Mouse (Mus musculus) limb, embryonic 10.5 days (tissue): ENCODE data around the gene Bfar. TPM values are rescaled to one million over a fixed set of nuclear protein-coding genes. Genes with fewer than 3 reads are reported as not detected.
"Not testable (repeated sequence)": the region's sequence is repeated elsewhere in the genome, so short reads cannot be mapped to it uniquely, and the experiment has no call there.

Source experiments
- DNase-seq: peaks from one replicate; pipeline ENCODE4 v3.0.0-alpha.2; 2017; ENCODE audit warnings: low spot score
- H3K27ac ChIP-seq: fragments of 300-500 bp; sonication (generic); 2 replicates; pipeline ENCODE4 v1.5.1; 2016; ENCODE audit warnings: mild to moderate bottlenecking
- H3K27me3 ChIP-seq: fragments of 300-500 bp; sonication (generic); 2 replicates; pipeline ENCODE4 v1.6.1; 2016; ENCODE audit warnings: low read depth, mild to moderate bottlenecking; ENCODE audit not compliant: poor library complexity, severe bottlenecking
- H3K36me3 ChIP-seq: fragments of 300-500 bp; sonication (generic); 2 replicates; pipeline ENCODE4 v1.6.1; 2016; ENCODE audit warnings: mild to moderate bottlenecking, moderate library complexity
- H3K4me1 ChIP-seq: fragments of 300-500 bp; sonication (generic); 2 replicates; pipeline ENCODE4 v1.6.1; 2016
- H3K4me3 ChIP-seq: fragments of 300-500 bp; sonication (generic); 2 replicates; pipeline ENCODE4 v1.5.1; 2016; ENCODE audit warnings: mild to moderate bottlenecking, moderate library complexity
- H3K9me3 ChIP-seq: fragments of 300-500 bp; sonication (generic); replicated peaks from 2 replicates; pipeline ENCODE4 v1.6.1; 2016; ENCODE audit warnings: mild to moderate bottlenecking
- WGBS: fragments of 180-500 bp; shearing (Covaris S2); methylation state at CpG from one replicate; pipeline ENCODE4 v1.1.7; 2016; 5-methylcytosine and 5-hydroxymethylcytosine counted together
- polyA plus RNA-seq: library from polyadenylated mRNA; unstranded; fragments of >200 nt; fragmentation: Nextera tagmentation; extraction: Ambion mirVana; gene quantifications from 2 replicates; pipeline ENCODE4 v1.2.1, GENCODE M21; 2016

Bfar gene
- polyA plus RNA-seq, 1 experiment from 2014 or later = 37.4 TPM

- peak within 1 kb of the TSS; percentile 27 for H3K4me3 ChIP-seq
- WGBS = 7% methylated on average over 26 of the region's 26 CpGs
- no peak for DNase-seq
Measured at GRCm38 (mm10) chr16:13730285-13731255, 58.9 kb downstream of the Bfar start, which contains the start of gene Pla2g10. TSS of gene Pla2g10 (minus strand) at chr16:13730983.

GRCm38 (mm10) chr16:13732786-13733185 is 61.1 kb downstream of the Bfar start:
- Histone ChIP-seq H3K9me3 (no peaks in the 10 kb centered on the region), H3K27ac (no peak overlapping the region), H3K4me3 (no peak overlapping the region), H3K27me3 (peaks cover 11% of the 10 kb centered on the region; the same call in 1 of the 2 replicates), H3K4me1 (peaks cover 8% of the 10 kb centered on the region), H3K36me3 (no peaks in the 10 kb centered on the region)
- DNase-seq = no peak
- 90% methylated on average over 3 of the region's 3 CpGs for WGBS

More at GRCm38 (mm10) chr16:13730285-13731255, 58.9 kb downstream of the Bfar start, which contains the start of gene Pla2g10:
- Histone ChIP-seq H3K27me3 (peaks cover 11% of the 10 kb centered on the region; the same call in 1 of the 2 replicates), H3K4me1 (peaks cover 8% of the 10 kb centered on the region), H3K36me3 (no peaks in the 10 kb centered on the region), H3K9me3 (no peaks in the 10 kb centered on the region), H3K27ac (no peak within 1 kb of the TSS)

GRCm38 (mm10) chr16:13733518-13734137 is 62.0 kb downstream of the Bfar start:
- H3K36me3 ChIP-seq = no peaks in the 10 kb centered on the region
- WGBS = 24% methylated on average over 9 of the region's 9 CpGs
- peak; percentile 83 for DNase-seq
- H3K27ac ChIP-seq = no peak overlapping the region
- H3K9me3 ChIP-seq = no peaks in the 10 kb centered on the region
- peaks cover 11% of the 10 kb centered on the region; the same call in 1 of the 2 replicates for H3K27me3 ChIP-seq
- peaks cover 8% of the 10 kb centered on the region for H3K4me1 ChIP-seq
- H3K4me3 ChIP-seq = no peak overlapping the region

GRCm38 (mm10) chr16:13735977-13736376 is 64.3 kb downstream of the Bfar start:
- H3K4me3 ChIP-seq = no peak overlapping the region
- no peaks in the 10 kb centered on the region for H3K4me1 ChIP-seq
- H3K27me3 ChIP-seq = no peaks in the 10 kb centered on the region
- 82% methylated on average over 8 of the region's 8 CpGs for WGBS
- H3K27ac ChIP-seq = no peak overlapping the region
- H3K36me3 ChIP-seq = no peaks in the 10 kb centered on the region
- H3K9me3 ChIP-seq = no peaks in the 10 kb centered on the region
- DNase-seq = no peak

- H3K9me3 ChIP-seq, H3K27ac ChIP-seq, DNase-seq, H3K36me3 ChIP-seq, H3K4me3 ChIP-seq, H3K4me1 ChIP-seq, H3K27me3 ChIP-seq: not testable (repeated sequence)
- WGBS = 71% methylated on average over 4 of the region's 4 CpGs
Measured at GRCm38 (mm10) chr16:13739044-13739443, 67.4 kb downstream of the Bfar start.

GRCm38 (mm10) chr16:13740844-13741243 is 69.2 kb downstream of the Bfar start:
- 83% methylated on average over 2 of the region's 2 CpGs for WGBS
- Histone ChIP-seq H3K4me3 (no peak overlapping the region), H3K9me3 (no peaks in the 10 kb centered on the region), H3K27ac (no peak overlapping the region), H3K36me3 (no peaks in the 10 kb centered on the region), H3K27me3 (no peaks in the 10 kb centered on the region), H3K4me1 (no peaks in the 10 kb centered on the region)
- DNase-seq = no peak

GRCm38 (mm10) chr16:13747708-13748107 is 76.0 kb downstream of the Bfar start:
- H3K27me3 ChIP-seq = peaks cover 3% of the 10 kb centered on the region; the same call in 1 of the 2 replicates
- H3K9me3 ChIP-seq = no peaks in the 10 kb centered on the region
- no peaks in the 10 kb centered on the region for H3K4me1 ChIP-seq
- 92% methylated on average over 8 of the region's 8 CpGs for WGBS
- H3K27ac ChIP-seq = no peak overlapping the region
- no peaks in the 10 kb centered on the region for H3K36me3 ChIP-seq
- DNase-seq = no peak
- H3K4me3 ChIP-seq = no peak overlapping the region

- 77% methylated on average over 3 of the region's 3 CpGs for WGBS
- H3K27ac ChIP-seq = no peak overlapping the region
- no peaks in the 10 kb centered on the region for H3K9me3 ChIP-seq
- DNase-seq = no peak
- H3K4me3 ChIP-seq = no peak overlapping the region
- peaks cover 3% of the 10 kb centered on the region; the same call in 1 of the 2 replicates for H3K27me3 ChIP-seq
- H3K4me1 ChIP-seq = no peaks in the 10 kb centered on the region
- H3K36me3 ChIP-seq = no peaks in the 10 kb centered on the region
Measured at GRCm38 (mm10) chr16:13748124-13748523, 76.5 kb downstream of the Bfar start.

- H3K9me3 ChIP-seq, H3K36me3 ChIP-seq, H3K27me3 ChIP-seq, H3K4me3 ChIP-seq, H3K27ac ChIP-seq, DNase-seq, H3K4me1 ChIP-seq: not testable (repeated sequence)
- WGBS = 21% methylated on average over 10 of the region's 10 CpGs
Measured at GRCm38 (mm10) chr16:13748813-13749212, 77.2 kb downstream of the Bfar start.

- H3K4me1 ChIP-seq = no peaks in the 10 kb centered on the region
- WGBS = 58% methylated on average over 5 of the region's 5 CpGs
- no peak for DNase-seq
Measured at GRCm38 (mm10) chr16:13749306-13749705, 77.6 kb downstream of the Bfar start.

GRCm38 (mm10) chr16:13749981-13750380 is 78.3 kb downstream of the Bfar start:
- Histone ChIP-seq H3K27me3 (peaks cover 6% of the 10 kb centered on the region; the same call in 1 of the 2 replicates), H3K36me3 (no peaks in the 10 kb centered on the region), H3K27ac (no peak overlapping the region), H3K9me3 (no peaks in the 10 kb centered on the region), H3K4me3 (no peak overlapping the region), H3K4me1 (peaks cover 4% of the 10 kb centered on the region; the same call in 1 of the 2 replicates)
- WGBS = 64% methylated on average over 3 of the region's 3 CpGs
- DNase-seq = no peak

More at GRCm38 (mm10) chr16:13749306-13749705, 77.6 kb downstream of the Bfar start:
- Histone ChIP-seq H3K36me3 (no peaks in the 10 kb centered on the region), H3K4me3 (no peak overlapping the region), H3K27ac (no peak overlapping the region), H3K9me3 (no peaks in the 10 kb centered on the region), H3K27me3 (peaks cover 3% of the 10 kb centered on the region; the same call in 1 of the 2 replicates)

GRCm38 (mm10) chr16:13750626-13751025 is 79.0 kb downstream of the Bfar start:
- Histone ChIP-seq H3K27me3 (peaks cover 9% of the 10 kb centered on the region; the same call in 1 of the 2 replicates), H3K9me3 (no peaks in the 10 kb centered on the region), H3K36me3 (no peaks in the 10 kb centered on the region), H3K4me1 (peaks cover 5% of the 10 kb centered on the region; the same call in 1 of the 2 replicates), H3K4me3 (no peak overlapping the region), H3K27ac (no peak overlapping the region)
- 95% methylated on average over 13 of the region's 13 CpGs for WGBS
- DNase-seq = no peak
